Mouse (Mus musculus) heart, adult 2 months (tissue): ENCODE results near the gene Asic2. TPM values are rescaled to one million over a fixed set of nuclear protein-coding genes. Genes with fewer than 3 reads are reported as not detected.

ENCODE experiments used
- DNase-seq, 2 experiments: peaks; one replicate each; pipeline ENCODE4 v3.0.0; 2021
- H3K27ac ChIP-seq: fragments of 200-600 bp; 2 replicates; pipeline ENCODE4 v1.8.1; 2022
- H3K27me3 ChIP-seq: fragments of 200-500 bp; 2 replicates; pipeline ENCODE4 v1.6.1; 2012; ENCODE audit warnings: mild to moderate bottlenecking, low read length, inconsistent platforms, mixed read lengths; ENCODE audit not compliant: control insufficient read depth, insufficient read depth
- H3K36me3 ChIP-seq: fragments of 200-500 bp; 2 replicates; pipeline ENCODE4 v1.6.1; 2012; ENCODE audit warnings: low read length, inconsistent platforms; ENCODE audit not compliant: control insufficient read depth, insufficient read depth
- H3K4me1 ChIP-seq: fragments of 200-500 bp; 2 replicates; pipeline ENCODE4 v1.6.1; 2011; ENCODE audit warnings: low read length; ENCODE audit not compliant: control insufficient read depth, insufficient read depth
- H3K4me3 ChIP-seq: fragments of 200-600 bp; 2 replicates; pipeline ENCODE4 v1.8.1; 2022
- H3K79me2 ChIP-seq: fragments of 200-500 bp; replicated peaks from 2 replicates; pipeline ENCODE4 v1.6.1; 2012; ENCODE audit warnings: mild to moderate bottlenecking, inconsistent platforms, low read length, moderate library complexity, mixed read lengths; ENCODE audit not compliant: control insufficient read depth, insufficient read depth
- H3K9ac ChIP-seq: fragments of 200-500 bp; 2 replicates; pipeline ENCODE4 v1.6.1; 2012; ENCODE audit warnings: low read depth, mild to moderate bottlenecking, control low read depth, inconsistent platforms, low read length, mixed read lengths
- CTCF ChIP-seq: fragments of 200-600 bp; IDR thresholded peaks from 2 replicates; pipeline ENCODE4 v1.8.1; 2022; ENCODE audit warnings: antibody characterized with exemption, mild to moderate bottlenecking, moderate library complexity
- EP300 ChIP-seq: fragments of 200-500 bp; IDR thresholded peaks from 2 replicates; pipeline ENCODE4 v1.6.1; 2011; ENCODE audit warnings: low read depth, low read length, control low read depth; ENCODE audit not compliant: insufficient read depth
- POLR2A ChIP-seq: fragments of 200-500 bp; IDR thresholded peaks from 2 replicates; pipeline ENCODE4 v1.6.1; 2011; ENCODE audit warnings: mild to moderate bottlenecking, low read depth, low read length, control low read depth; ENCODE audit not compliant: insufficient read depth
- WGBS: fragments of 180-500 bp; shearing (Covaris S2); methylation state at CpG from one replicate; pipeline ENCODE4 v1.1.7; 2018; 5-methylcytosine and 5-hydroxymethylcytosine counted together
- intact Hi-C: fragments of 180-260 bp; cut with DNase I; formaldehyde crosslinking; loops from one replicate; pipeline ENCODE4 v1.15.1; 2025
- polyA plus RNA-seq: library from polyadenylated mRNA; depleted of rRNA; stranded (reverse); fragments of >200 nt; gene quantifications from 2 replicates; pipeline ENCODE4 v1.2.3, GENCODE M21; 2012
- total RNA-seq, 2 experiments: library from RNA; stranded (reverse); gene quantifications; 2 replicates each; pipeline ENCODE4 v1.2.3; 2021

Asic2 gene
- total and polyA plus RNA-seq, 3 experiments, result not detected

- H3K36me3 ChIP-seq, result no peaks in the 10 kb centered on the region
- no peak overlapping the region for H3K4me3 ChIP-seq
- H3K27me3 ChIP-seq, result no peaks in the 10 kb centered on the region
- no peaks in the 10 kb centered on the region for H3K79me2 ChIP-seq
- no peaks in the 10 kb centered on the region for H3K4me1 ChIP-seq
- no peak for DNase-seq
- intact Hi-C loops, result no loop called here
- no peak overlapping the region for H3K9ac ChIP-seq
- no peak overlapping the region for H3K27ac ChIP-seq
- TF ChIP-seq CTCF (no peak), POLR2A (no peak), EP300 (no peak)
- WGBS, result 46% methylated on average over 4 of the region's 4 CpGs
These were observed 343.1 kb downstream of the Asic2 start for GRCm38 (mm10) chr11:81625199-81625598.

- H3K79me2 ChIP-seq, result no peaks in the 10 kb centered on the region
- H3K4me1 ChIP-seq, result no peaks in the 10 kb centered on the region
- intact Hi-C loops, result no loop called here
- no peak overlapping the region for H3K27ac ChIP-seq
- WGBS, result 49% methylated on average over 6 of the region's 6 CpGs
- no peaks in the 10 kb centered on the region for H3K27me3 ChIP-seq
- no peak overlapping the region for H3K9ac ChIP-seq
- no peak for DNase-seq
- TF ChIP-seq CTCF (no peak), EP300 (no peak), POLR2A (no peak)
- H3K36me3 ChIP-seq, result no peaks in the 10 kb centered on the region
- H3K4me3 ChIP-seq, result no peak overlapping the region
These were observed 347.7 kb downstream of the Asic2 start for GRCm38 (mm10) chr11:81620516-81620915.

GRCm38 (mm10) chr11:81616437-81616836 is 351.8 kb downstream of the Asic2 start:
- Histone ChIP-seq H3K27ac (no peak overlapping the region), H3K4me1 (no peaks in the 10 kb centered on the region), H3K9ac (no peak overlapping the region), H3K27me3 (0 out of 2 replicates have a peak, but pooled peaks cover 2% of the 10 kb centered on the region), H3K79me2 (no peaks in the 10 kb centered on the region), H3K4me3 (no peak overlapping the region), H3K36me3 (no peaks in the 10 kb centered on the region)
- intact Hi-C loops, result no loop called here
- no peak for DNase-seq
- WGBS, result 79% methylated on average over 8 of the region's 8 CpGs
- TF ChIP-seq CTCF, result no peak
- TF ChIP-seq POLR2A, result no peak
- TF ChIP-seq EP300, result no peak

- H3K9ac ChIP-seq, result no peak overlapping the region
- no peak overlapping the region for H3K27ac ChIP-seq
- H3K27me3 ChIP-seq, result peaks cover 4% of the 10 kb centered on the region; the same call in 1 of the 2 replicates
- no peak for DNase-seq
- H3K4me1 ChIP-seq, result no peaks in the 10 kb centered on the region
- no peaks in the 10 kb centered on the region for H3K79me2 ChIP-seq
- no peak overlapping the region for H3K4me3 ChIP-seq
- WGBS, result 27% methylated on average over 10 of the region's 10 CpGs
- H3K36me3 ChIP-seq, result no peaks in the 10 kb centered on the region
- no peak for TF ChIP-seq EP300
- no peak for TF ChIP-seq POLR2A
- TF ChIP-seq CTCF, result no peak
- intact Hi-C loops, result loop anchor here (1.0 to 5.0 kb wide), 4 partner anchors 26 to 707 kb away; no protein-coding TSS in a partner anchor
These were observed 354.2 kb downstream of the Asic2 start for GRCm38 (mm10) chr11:81613869-81614620.

- Histone ChIP-seq H3K27ac (no peak overlapping the region), H3K27me3 (peaks cover 4% of the 10 kb centered on the region; the same call in 1 of the 2 replicates), H3K4me3 (no peak overlapping the region), H3K4me1 (no peaks in the 10 kb centered on the region), H3K36me3 (no peaks in the 10 kb centered on the region), H3K79me2 (no peaks in the 10 kb centered on the region), H3K9ac (no peak overlapping the region)
- peak; percentile 60 to 72 for DNase-seq
- TF ChIP-seq EP300 (peak; percentile 38; the same call in 1 of the 2 replicates), CTCF (no peak; the same call in none of the 2 replicates)
- intact Hi-C loops, result loop anchor here (1.0 to 5.0 kb wide), 4 partner anchors 25 to 706 kb away; no protein-coding TSS in a partner anchor
- 5% methylated on average over 17 of the region's 17 CpGs for WGBS
These were observed 355.3 kb downstream of the Asic2 start for GRCm38 (mm10) chr11:81612798-81613540.
